Mouse (Mus musculus): ENCODE data around the gene Duox2.

DNA sequence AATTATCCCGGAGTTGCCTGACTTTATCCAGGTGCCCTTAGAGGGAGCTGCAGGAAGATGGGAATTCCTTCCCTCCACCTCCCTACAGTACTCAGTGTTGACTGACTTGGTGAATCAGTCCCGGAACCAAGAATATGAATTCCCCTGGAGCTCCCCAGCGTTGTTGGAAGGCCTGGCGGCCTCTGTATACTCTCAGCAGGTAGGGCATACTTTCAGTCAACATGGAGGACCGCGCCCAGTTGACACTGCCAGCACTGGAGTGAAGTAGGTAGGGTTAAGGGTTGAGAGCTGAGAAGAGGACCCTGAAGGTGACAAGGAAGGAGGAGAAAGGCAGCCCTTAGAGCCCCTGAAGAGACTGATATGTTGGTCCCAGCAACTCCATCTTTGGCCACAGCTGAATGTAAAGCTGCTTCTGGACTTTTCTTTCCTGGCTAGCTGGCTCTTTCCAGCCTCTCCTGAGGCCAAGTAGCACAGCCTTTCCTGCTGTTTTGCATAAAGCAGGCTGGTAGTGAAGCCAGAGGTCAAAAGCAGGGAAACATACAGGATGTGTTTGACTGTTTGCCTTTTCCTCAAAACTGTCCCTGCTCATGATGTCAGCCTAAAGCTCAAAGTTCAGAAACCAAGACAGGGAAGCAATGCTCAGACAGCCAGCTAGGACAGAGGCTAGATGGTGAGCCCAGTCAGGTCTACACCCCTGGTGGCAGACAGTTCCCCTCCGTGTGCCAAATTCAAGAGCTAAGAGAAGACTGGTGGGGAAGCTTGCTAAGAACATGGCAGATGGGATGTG, 31.6 kb downstream of the Duox2 start:
- TF ChIP-seq POLR2A (IDR thresholded peaks at IDR 0.05; ENCODE audit: low read depth, low read length) (no peak), EP300 (IDR thresholded peaks at IDR 0.05; ENCODE audit: low read length) (no peak), CTCF (conservative IDR thresholded peaks at IDR 0.05 in 1 of 2, IDR thresholded peaks at IDR 0.05 in 1 of 2; ENCODE audit: low read depth in 2 of 2, low read length in 2 of 2) (no peak), POLR2AphosphoS2 (IDR thresholded peaks at IDR 0.05; ENCODE audit: low read depth, low read length) (no peak), KAT2A (IDR thresholded peaks at IDR 0.05; ENCODE audit: insufficient replicate concordance, low read length) (no peak), MXI1 (IDR thresholded peaks at IDR 0.05; ENCODE audit: low read depth, low read length) (no peak), TBP (conservative IDR thresholded peaks at IDR 0.05; ENCODE audit: low read depth, low read length) (no peak)

All from CH12.LX (cell line).